Mouse (Mus musculus) cerebellum, adult 2 months (tissue): Measurements from ENCODE around the gene Cdk17.

Source experiments
- CTCF ChIP-seq: fragments of 200-500 bp; IDR thresholded peaks from 2 replicates; pipeline ENCODE4 v1.5.1; 2011; ENCODE audit warnings: low read depth, mild to moderate bottlenecking, control low read depth, low read length, moderate library complexity, borderline replicate concordance; ENCODE audit not compliant: insufficient read depth
- POLR2A ChIP-seq: fragments of 200-500 bp; IDR thresholded peaks from 2 replicates; pipeline ENCODE4 v1.6.1; 2011; ENCODE audit warnings: low read length, control low read depth, borderline replicate concordance; ENCODE audit not compliant: insufficient read depth

- no peak for TF ChIP-seq POLR2A
- TF ChIP-seq CTCF: no peak
Observed at GRCm38 (mm10) chr10:93251426-93251825, 90.8 kb downstream of the Cdk17 start.
